Comparison of ENCODE assay signal across 14 mouse cellular contexts in the genomic region with DNA sequence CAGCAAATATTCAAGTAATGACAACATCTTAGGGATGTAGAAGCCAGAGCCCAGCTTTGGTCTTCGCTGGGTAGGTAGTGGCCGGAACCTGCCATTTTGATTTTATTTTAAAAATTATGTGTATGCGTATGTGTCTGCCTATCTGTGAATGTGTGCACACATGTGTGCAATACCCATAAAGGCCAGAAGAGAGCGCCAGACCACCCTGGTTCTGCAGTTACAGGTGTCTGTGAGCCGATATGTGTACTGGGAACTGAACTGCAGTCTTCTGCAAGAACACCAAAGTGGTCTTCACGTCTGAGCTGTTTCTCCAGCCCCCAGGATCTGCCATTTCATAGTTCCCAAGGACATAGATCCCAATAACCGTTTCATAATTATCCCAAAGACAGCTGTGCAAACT.
DNase-seq lines count a peak whose midpoint lies in the region; ATAC-seq and TF ChIP-seq lines count a peak whose summit lies in the region.
"Had no signal": no experiment of that assay in that cellular context is flagged by ENCODE, and none has a peak within 500 bp of the region (broad histone marks: within the 10 kb centered on the region; RNA-seq: fewer than 3 reads in every experiment).

No protein-coding gene starts in this region.

- no peak overlapping the region for H3K9ac ChIP-seq in heart, adult 2 months (ENCODE audit: low read depth, low read length)
- H3K9ac ChIP-seq in liver, postnatal 0 days (replicated peaks), result no peak overlapping the region
- no peak overlapping the region for H3K9ac ChIP-seq in liver, embryonic 11.5 days (ENCODE audit: low read depth, low read length)
- H3K9ac ChIP-seq: liver, embryonic 15.5 days; neural tube, embryonic 12.5 days had no signal

- no peak overlapping the region for H3K4me2 ChIP-seq in liver, postnatal 0 days (ENCODE audit: low read depth, low read length)
- H3K4me2 ChIP-seq in liver, embryonic 11.5 days, result no peak overlapping the region
- H3K4me2 ChIP-seq: liver, embryonic 15.5 days; neural tube, embryonic 12.5 days had no signal

- H3K36me3 ChIP-seq in heart, adult 2 months (ENCODE audit: control insufficient read depth, insufficient read depth, low read length), result no peaks in the 10 kb centered on the region
- H3K36me3 ChIP-seq in liver, postnatal 0 days (replicated peaks; ENCODE audit: insufficient read depth, low read length), result no peaks in the 10 kb centered on the region
- no peaks in the 10 kb centered on the region for H3K36me3 ChIP-seq in liver, embryonic 11.5 days (ENCODE audit: control insufficient read depth, insufficient read depth, low read length)
- no peaks in the 10 kb centered on the region for H3K36me3 ChIP-seq in E14TG2a.4 (ENCODE audit: insufficient read depth, low read length)
- H3K36me3 ChIP-seq in limb, embryonic 10.5 days, result no peaks in the 10 kb centered on the region
- H3K36me3 ChIP-seq: embryonic facial prominence, embryonic 10.5 days; heart, embryonic 10.5 days; liver, embryonic 15.5 days; neural tube, embryonic 12.5 days had no signal

- TF ChIP-seq POLR2A in heart, adult 2 months (IDR thresholded peaks at IDR 0.05; ENCODE audit: insufficient read depth, low read depth, low read length), result no peak

- peaks cover 20% of the 10 kb centered on the region for H3K4me1 ChIP-seq in heart, adult 2 months (ENCODE audit: control insufficient read depth, insufficient read depth, low read length)
- peaks cover 9% of the 10 kb centered on the region for H3K4me1 ChIP-seq in liver, postnatal 0 days (ENCODE audit: insufficient read depth)
- H3K4me1 ChIP-seq in liver, embryonic 11.5 days (replicated peaks; ENCODE audit: control insufficient read depth, insufficient read depth, low read length), result peaks cover 11% of the 10 kb centered on the region
- peaks cover 49% of the 10 kb centered on the region for H3K4me1 ChIP-seq in E14TG2a.4 (replicated peaks; ENCODE audit: low read depth, low read length)
- H3K4me1 ChIP-seq in limb, embryonic 10.5 days, result peaks cover 39% of the 10 kb centered on the region

- H3K27ac ChIP-seq in heart, adult 2 months, result no peak overlapping the region
- no peak overlapping the region for H3K27ac ChIP-seq in liver, postnatal 0 days (ENCODE audit: low read depth)
- no peak overlapping the region for H3K27ac ChIP-seq in liver, embryonic 11.5 days (ENCODE audit: low read depth, low read length)
- no peak overlapping the region for H3K27ac ChIP-seq in limb, embryonic 10.5 days
- H3K27ac ChIP-seq: embryonic facial prominence, embryonic 10.5 days; heart, embryonic 10.5 days; liver, embryonic 15.5 days; neural tube, embryonic 12.5 days had no signal

- intact Hi-C loops in heart, adult 2 months (cut with DNase I), result loop anchor here (1.0 to 5.0 kb wide), 7 partner anchors 72 to 370 kb away; partner anchors contain the start of genes Ncor2 and Scarb1
- intact Hi-C loops in heart, postnatal 25 days (cut with DNase I), result loop anchor here (2.0 to 5.0 kb wide), 8 partner anchors 53 to 369 kb away; no protein-coding TSS in a partner anchor

- no peaks in the 10 kb centered on the region for H3K79me2 ChIP-seq in heart, adult 2 months (replicated peaks; ENCODE audit: control insufficient read depth, insufficient read depth, low read length)

- TF ChIP-seq EP300 in heart, adult 2 months (IDR thresholded peaks at IDR 0.05; ENCODE audit: insufficient read depth, low read depth, low read length), result no peak
- TF ChIP-seq EP300 in liver, postnatal 0 days (IDR thresholded peaks at IDR 0.05; ENCODE audit: low read depth), result no peak

- DNase-seq in heart, adult 2 months, result no peak
- no peak for DNase-seq in heart, postnatal 25 days (ENCODE audit: low spot score)
- no peak for DNase-seq in liver, postnatal 0 days
- no peak for DNase-seq in liver, embryonic 11.5 days (ENCODE audit: low spot score)
- DNase-seq in induced T-regulatory cell, adult 2 months (ENCODE audit: low read depth), result peak; percentile 48
- no peak for DNase-seq in limb, embryonic 10.5 days (ENCODE audit: low spot score)
- DNase-seq in cerebellum, adult 8-10 months, result no peak
- DNase-seq: gastrocnemius, postnatal 25 days had no signal

- no peaks in the 10 kb centered on the region for H3K9me3 ChIP-seq in liver, postnatal 0 days (ENCODE audit: low read length)
- no peaks in the 10 kb centered on the region; the same call in 1 of the 2 replicates for H3K9me3 ChIP-seq in liver, embryonic 11.5 days (ENCODE audit: control insufficient read depth, low read length)
- H3K9me3 ChIP-seq in E14TG2a.4 (ENCODE audit: low read length), result no peaks in the 10 kb centered on the region
- H3K9me3 ChIP-seq in limb, embryonic 10.5 days (replicated peaks), result no peaks in the 10 kb centered on the region
- H3K9me3 ChIP-seq: embryonic facial prominence, embryonic 10.5 days; heart, embryonic 10.5 days; neural tube, embryonic 12.5 days had no signal

- ATAC-seq in liver, postnatal 0 days, result no peak
- no peak for ATAC-seq in liver, embryonic 11.5 days (replicated peaks; ENCODE audit: low FRiP score)
- ATAC-seq: midbrain, embryonic 16.5 days had no signal

- H3K27me3 ChIP-seq in heart, adult 2 months (ENCODE audit: control insufficient read depth, insufficient read depth, low read length), result no peaks in the 10 kb centered on the region
- no peaks in the 10 kb centered on the region for H3K27me3 ChIP-seq in liver, postnatal 0 days (ENCODE audit: insufficient read depth, low read length)
- H3K27me3 ChIP-seq in liver, embryonic 11.5 days (replicated peaks; ENCODE audit: control insufficient read depth, insufficient read depth, low read length), result no peaks in the 10 kb centered on the region
- peaks cover 22% of the 10 kb centered on the region for H3K27me3 ChIP-seq in E14TG2a.4 (ENCODE audit: insufficient read depth, low read length)
- H3K27me3 ChIP-seq in limb, embryonic 10.5 days (ENCODE audit: low read depth, poor library complexity, severe bottlenecking), result peaks cover 5% of the 10 kb centered on the region; the same call in 1 of the 2 replicates
- H3K27me3 ChIP-seq: neural tube, embryonic 12.5 days had no signal

- 90% methylated on average over 7 of the region's 7 CpGs for WGBS in heart, adult 2 months
- 82% methylated on average over 7 of the region's 7 CpGs for WGBS in liver, postnatal 0 days (ENCODE audit: insufficient replicate concordance)
- 86% methylated on average over 7 of the region's 7 CpGs for WGBS in liver, embryonic 11.5 days
- 92% methylated on average over 7 of the region's 7 CpGs for WGBS in limb, embryonic 10.5 days

- H3K4me3 ChIP-seq in heart, adult 2 months, result no peak overlapping the region
- H3K4me3 ChIP-seq in liver, postnatal 0 days (ENCODE audit: low read depth, low read length), result no peak overlapping the region
- no peak overlapping the region for H3K4me3 ChIP-seq in liver, embryonic 11.5 days (ENCODE audit: low read depth, low read length)
- H3K4me3 ChIP-seq in E14TG2a.4 (replicated peaks; ENCODE audit: low read length), result no peak overlapping the region
- H3K4me3 ChIP-seq in limb, embryonic 10.5 days, result no peak overlapping the region
- H3K4me3 ChIP-seq: embryonic facial prominence, embryonic 10.5 days; heart, embryonic 10.5 days; liver, embryonic 15.5 days; neural tube, embryonic 12.5 days had no signal

- TF ChIP-seq CTCF in heart, adult 2 months (IDR thresholded peaks at IDR 0.05), result peak; percentile 42
- TF ChIP-seq CTCF in liver, postnatal 0 days (IDR thresholded peaks at IDR 0.05; ENCODE audit: low read depth), result peak; percentile 40
- TF ChIP-seq CTCF in E14TG2a.4 (conservative IDR thresholded peaks at IDR 0.05; ENCODE audit: low read length), result peak; percentile 84
